Mouse (Mus musculus) midbrain, postnatal 0 days (tissue): Measurements from ENCODE around the gene Fbll1. TPM values are rescaled to one million over a fixed set of nuclear protein-coding genes. Genes with fewer than 3 reads are reported as not detected.

Experiments
- ATAC-seq: fragments of 200-750 bp; cut with Nextera tagmentation; 2 replicates; pipeline ENCODE4 v1.8.0; 2017; ENCODE audit warnings: moderate number of reproducible peaks, mild to moderate bottlenecking, moderate TSS enrichment, moderate library complexity; ENCODE audit not compliant: low FRiP score
- DNase-seq: peaks from one replicate; pipeline ENCODE4 v3.0.0-alpha.2; 2015; ENCODE audit warnings: low spot score
- H3K27ac ChIP-seq: fragments of 300-500 bp; sonication (generic); 2 replicates; pipeline ENCODE4 v1.5.1; 2014; ENCODE audit warnings: low read depth, mild to moderate bottlenecking, low read length, mixed read lengths
- H3K27me3 ChIP-seq: fragments of 300-500 bp; sonication (generic); 2 replicates; pipeline ENCODE4 v1.6.1; 2014; ENCODE audit warnings: low read length, control low read depth, mixed read lengths; ENCODE audit not compliant: insufficient read depth
- H3K36me3 ChIP-seq: fragments of 300-500 bp; sonication (generic); 2 replicates; pipeline ENCODE4 v1.6.1; 2014; ENCODE audit warnings: low read length, control low read depth, mixed read lengths; ENCODE audit not compliant: insufficient read depth
- H3K4me1 ChIP-seq: fragments of 300-500 bp; sonication (generic); 2 replicates; pipeline ENCODE4 v1.6.1; 2014; ENCODE audit warnings: mild to moderate bottlenecking, control low read depth, antibody characterized with exemption, low read length, mixed read lengths; ENCODE audit not compliant: insufficient read depth
- H3K4me2 ChIP-seq: fragments of 300-500 bp; sonication (generic); 2 replicates; pipeline ENCODE4 v1.6.1; 2014; ENCODE audit warnings: low read depth, mild to moderate bottlenecking, low read length, mixed read lengths; ENCODE audit not compliant: poor library complexity, severe bottlenecking
- H3K4me3 ChIP-seq: fragments of 300-500 bp; sonication (generic); 2 replicates; pipeline ENCODE4 v1.5.1; 2014; ENCODE audit warnings: low read depth, mild to moderate bottlenecking, low read length, moderate library complexity
- H3K9ac ChIP-seq: fragments of 300-500 bp; sonication (generic); replicated peaks from 2 replicates; pipeline ENCODE4 v1.6.1; 2014; ENCODE audit warnings: mild to moderate bottlenecking, low read length, moderate library complexity, mixed read lengths; ENCODE audit not compliant: poor library complexity, severe bottlenecking
- H3K9me3 ChIP-seq: fragments of 300-500 bp; sonication (generic); 2 replicates; pipeline ENCODE4 v1.6.1; 2016; ENCODE audit warnings: low read length, control low read depth
- CTCF ChIP-seq: IDR thresholded peaks from 2 replicates; pipeline ENCODE4 v1.5.1; 2016; ENCODE audit warnings: antibody characterized with exemption, mild to moderate bottlenecking
- WGBS: fragments of 180-500 bp; shearing (Covaris S2); extraction: QIAGEN DNeasy Blood & Tissue Kit; methylation state at CpG from one replicate; pipeline ENCODE4 v1.1.7; 2014; 5-methylcytosine and 5-hydroxymethylcytosine counted together
- polyA plus RNA-seq: library from polyadenylated mRNA; unstranded; fragments of >200 nt; fragmentation: Nextera tagmentation; extraction: Ambion mirVana; gene quantifications from 2 replicates; pipeline ENCODE4 v1.2.1, GENCODE M21; 2015
- total RNA-seq: library from RNA; depleted of rRNA; stranded (reverse); fragments of >200 nt; gene quantifications from 2 replicates; pipeline ENCODE4 v1.2.3, GENCODE M21; 2014

The Fbll1 gene
- total and polyA plus RNA-seq, 2 experiments from 2014 or later = 34.6 to 75.5 TPM

DNA sequence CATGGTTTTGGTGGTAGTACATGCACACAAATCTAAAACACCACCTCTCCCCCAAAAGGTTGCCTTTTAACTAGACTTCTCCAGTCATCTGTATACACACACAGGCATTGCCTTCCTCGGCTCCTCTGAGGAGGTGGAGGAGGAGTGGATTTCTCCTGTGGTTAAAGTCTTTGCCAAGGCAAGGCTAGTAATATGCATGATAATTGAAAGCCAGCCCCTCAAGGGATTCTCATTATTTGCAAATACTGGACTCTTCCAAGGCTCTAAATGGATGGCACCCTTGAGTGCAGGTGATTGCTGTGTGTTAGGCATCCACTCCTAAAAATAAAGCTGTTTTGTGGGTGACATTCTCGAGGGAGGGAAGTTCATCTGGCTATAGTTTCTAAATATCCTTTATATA lies 10.2 kb downstream of the Fbll1 start:
- Histone ChIP-seq H3K4me2 (no peak overlapping the region), H3K4me1 (no peaks in the 10 kb centered on the region), H3K27ac (no peak overlapping the region), H3K9ac (no peak overlapping the region), H3K4me3 (no peak overlapping the region), H3K36me3 (peaks cover 13% of the 10 kb centered on the region), H3K9me3 (no peaks in the 10 kb centered on the region), H3K27me3 (no peaks in the 10 kb centered on the region)
- no peak for TF ChIP-seq CTCF
- ATAC-seq (no peak), DNase-seq (no peak)
- 50% methylated on average over 2 of the region's 2 CpGs for WGBS

DNA sequence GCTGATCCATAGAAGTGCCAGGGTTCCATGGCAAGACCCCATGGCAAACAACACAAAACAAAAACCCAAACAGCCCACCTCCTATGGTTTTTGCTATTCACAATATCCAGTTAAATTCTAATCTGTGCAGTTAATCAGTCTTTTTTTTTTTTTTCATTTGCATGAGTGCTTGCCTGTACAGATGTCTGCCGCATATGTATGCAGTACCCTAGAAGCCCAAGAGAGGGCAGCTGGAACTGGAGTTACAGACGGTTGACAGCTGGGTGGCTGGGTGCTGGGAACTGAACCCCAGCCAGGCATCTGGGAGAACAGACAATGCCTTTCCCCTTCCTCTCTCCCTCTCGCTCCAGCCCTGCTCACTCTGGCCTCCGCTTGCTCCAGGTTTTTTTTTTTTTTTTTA lies 14.1 kb downstream of the Fbll1 start:
- ATAC-seq = no peak
- DNase-seq = no peak
- Histone ChIP-seq H3K4me3 (no peak overlapping the region), H3K4me1 (no peaks in the 10 kb centered on the region), H3K9me3 (no peaks in the 10 kb centered on the region), H3K36me3 (peaks cover 28% of the 10 kb centered on the region), H3K27ac (no peak overlapping the region), H3K4me2 (no peak overlapping the region), H3K9ac (no peak overlapping the region), H3K27me3 (no peaks in the 10 kb centered on the region)
- TF ChIP-seq CTCF = peak; percentile 36
- 96% methylated on average over 4 of the region's 4 CpGs for WGBS

DNA sequence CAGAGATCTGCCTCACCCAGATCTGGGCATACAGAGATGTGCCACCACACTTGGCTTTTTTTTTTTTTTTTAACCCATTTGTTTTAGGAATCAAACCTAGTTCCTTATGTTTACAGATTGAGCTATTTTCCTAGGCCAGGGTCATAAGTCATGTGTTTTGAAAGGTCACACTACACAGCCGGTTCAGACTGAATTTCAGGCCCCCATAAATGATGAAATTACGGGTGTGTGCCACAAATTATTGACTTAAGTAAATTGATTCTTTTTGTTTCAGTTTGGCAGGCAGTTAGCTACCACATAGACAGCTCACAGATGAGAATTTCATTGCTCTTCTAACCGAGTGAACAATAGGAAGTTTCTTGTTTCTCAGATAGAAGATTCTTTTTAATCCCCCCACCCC lies 14.7 kb downstream of the Fbll1 start:
- H3K36me3 ChIP-seq = peaks cover 34% of the 10 kb centered on the region
- H3K4me2 ChIP-seq = no peak overlapping the region
- no peak for TF ChIP-seq CTCF
- no peaks in the 10 kb centered on the region for H3K9me3 ChIP-seq
- no peak for ATAC-seq
- H3K4me1 ChIP-seq = no peaks in the 10 kb centered on the region
- 94% methylated on average over 3 of the region's 3 CpGs for WGBS
- no peak overlapping the region for H3K4me3 ChIP-seq
- no peaks in the 10 kb centered on the region for H3K27me3 ChIP-seq
- DNase-seq = no peak
- no peak overlapping the region for H3K27ac ChIP-seq
- H3K9ac ChIP-seq = no peak overlapping the region

DNA sequence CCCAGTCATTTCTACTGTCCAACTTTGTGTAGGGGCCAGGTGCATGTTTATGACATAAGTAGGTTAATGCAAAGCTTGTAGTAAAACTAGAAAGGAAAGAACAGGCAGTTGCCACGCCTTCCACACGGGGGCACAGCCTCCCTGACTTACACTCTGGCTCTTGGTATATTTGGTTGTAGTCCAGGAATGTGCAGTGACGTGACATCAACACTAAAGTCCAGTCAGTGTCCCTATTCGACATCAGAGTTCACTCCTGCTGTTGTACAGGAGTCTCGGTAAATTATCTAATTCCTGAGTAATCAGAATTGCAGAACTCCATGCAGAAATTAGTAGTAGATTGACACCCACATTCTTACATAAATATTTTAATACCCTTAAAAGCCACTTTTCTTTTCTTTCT lies 15.6 kb downstream of the Fbll1 start:
- peaks cover 40% of the 10 kb centered on the region for H3K36me3 ChIP-seq
- 93% methylated on average over 5 of the region's 5 CpGs for WGBS

DNA sequence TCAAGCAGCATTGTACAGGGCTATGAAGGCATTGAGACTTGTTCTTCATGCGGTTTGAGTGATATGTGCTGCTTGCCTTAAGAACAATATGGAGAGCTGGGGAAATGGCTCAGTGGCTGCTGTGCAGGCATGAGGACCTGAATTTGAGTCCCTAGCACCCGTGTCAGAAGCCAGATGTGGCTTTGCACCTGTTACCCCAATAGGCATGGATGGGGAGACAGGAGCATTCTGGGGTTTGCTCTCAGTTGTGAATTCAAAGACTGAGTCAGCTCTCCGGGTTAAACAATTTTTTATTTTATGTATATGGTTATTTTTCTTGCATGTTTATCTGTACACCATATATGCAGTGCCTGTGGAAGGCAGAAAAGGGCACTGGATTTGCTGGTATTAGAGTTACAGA lies 16.2 kb downstream of the Fbll1 start:
- no peak for DNase-seq
- no peak overlapping the region for H3K9ac ChIP-seq
- no peaks in the 10 kb centered on the region for H3K4me1 ChIP-seq
- TF ChIP-seq CTCF = no peak
- no peak overlapping the region for H3K4me2 ChIP-seq
- no peaks in the 10 kb centered on the region for H3K9me3 ChIP-seq
- no peak for ATAC-seq
- peaks cover 40% of the 10 kb centered on the region for H3K36me3 ChIP-seq
- 98% methylated on average over 3 of the region's 3 CpGs for WGBS
- H3K27me3 ChIP-seq = no peaks in the 10 kb centered on the region
- H3K27ac ChIP-seq = no peak overlapping the region
- no peak overlapping the region for H3K4me3 ChIP-seq

More for the DNA sequence above, 15.6 kb downstream of the Fbll1 start:
- H3K4me1 ChIP-seq = no peaks in the 10 kb centered on the region
- H3K27ac ChIP-seq = no peak overlapping the region
- 0 out of 2 replicates have a peak, but pooled peaks have one; percentile 7 for TF ChIP-seq CTCF
- H3K4me2 ChIP-seq = no peak overlapping the region
- H3K4me3 ChIP-seq = no peak overlapping the region
- no peaks in the 10 kb centered on the region for H3K27me3 ChIP-seq
- H3K9ac ChIP-seq = no peak overlapping the region
- ATAC-seq (no peak), DNase-seq (no peak)
- no peaks in the 10 kb centered on the region for H3K9me3 ChIP-seq

DNA sequence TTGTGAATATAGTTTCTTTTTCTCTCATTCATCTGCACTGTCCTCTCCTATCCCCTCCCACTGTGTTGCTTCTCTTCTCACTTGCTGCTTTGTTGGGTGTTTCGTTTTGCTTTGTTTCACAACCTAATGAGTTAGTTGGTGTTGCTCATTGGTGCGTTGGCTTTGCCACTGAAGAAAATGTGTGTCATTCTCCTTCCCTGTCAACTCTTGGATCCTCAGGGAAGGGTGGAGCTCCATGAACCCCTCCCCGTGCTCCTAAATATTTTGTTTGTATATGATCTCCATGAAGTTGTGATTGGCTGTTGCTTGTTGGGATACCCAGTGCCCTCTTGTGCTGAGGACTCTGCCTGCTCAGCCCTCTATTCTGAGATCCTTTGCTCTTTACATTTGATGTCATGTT lies 18.3 kb downstream of the Fbll1 start:
- whole genome bisulfite sequencing = 85% methylated on average over 3 of the region's 3 CpGs
- Histone ChIP-seq H3K4me3 (no peak overlapping the region), H3K4me1 (no peaks in the 10 kb centered on the region), H3K36me3 (peaks cover 38% of the 10 kb centered on the region), H3K27ac (no peak overlapping the region), H3K9me3 (no peaks in the 10 kb centered on the region), H3K4me2 (no peak overlapping the region), H3K27me3 (no peaks in the 10 kb centered on the region), H3K9ac (no peak overlapping the region)
- DNase-seq (no peak), ATAC-seq (no peak)
- TF ChIP-seq CTCF = no peak
